Comparison of ENCODE assay signal across 22 mouse cellular contexts in genomic region chr2:144743316-144743715, GRCm38 (mm10).
"Had no signal": no experiment of that assay in that cellular context is flagged by ENCODE, and none has a peak within 500 bp of the region (broad histone marks: within the 10 kb centered on the region; RNA-seq: fewer than 3 reads in every experiment).

No protein-coding gene starts in this region.

- H3K27ac ChIP-seq: gastrocnemius, adult 2 months; heart, adult 2 months; heart, embryonic 13.5 days; heart, embryonic 15.5 days; hindbrain, embryonic 10.5 days; hindbrain, embryonic 12.5 days; hindbrain, embryonic 14.5 days; intestine, embryonic 15.5 days; kidney, embryonic 15.5 days; kidney, postnatal 0 days; left cerebral cortex, adult 2 months; limb, embryonic 10.5 days; limb, embryonic 12.5 days had no signal

- H3K36me3 ChIP-seq: heart, embryonic 15.5 days; hindbrain, embryonic 10.5 days; hindbrain, embryonic 12.5 days; intestine, embryonic 15.5 days; kidney, embryonic 15.5 days; limb, embryonic 10.5 days; limb, embryonic 12.5 days had no signal

- H3K27me3 ChIP-seq: heart, embryonic 13.5 days; heart, embryonic 15.5 days; hindbrain, embryonic 12.5 days; intestine, embryonic 15.5 days; kidney, embryonic 15.5 days; limb, embryonic 12.5 days had no signal

- H3K4me3 ChIP-seq: gastrocnemius, adult 2 months; heart, adult 2 months; heart, embryonic 13.5 days; heart, embryonic 15.5 days; hindbrain, embryonic 10.5 days; hindbrain, embryonic 12.5 days; intestine, embryonic 15.5 days; kidney, embryonic 15.5 days; left cerebral cortex, adult 2 months; limb, embryonic 10.5 days; limb, embryonic 12.5 days had no signal

- H3K9me3 ChIP-seq: heart, embryonic 13.5 days; heart, embryonic 15.5 days; hindbrain, embryonic 10.5 days; hindbrain, embryonic 12.5 days; intestine, embryonic 15.5 days; kidney, embryonic 15.5 days; limb, embryonic 10.5 days; limb, embryonic 12.5 days had no signal

- DNase-seq: gastrocnemius, adult 2 months; gastrocnemius, postnatal 10 days; gastrocnemius, postnatal 25 days; heart, adult 2 months; heart, postnatal 14 days; heart, postnatal 4 days; kidney, adult 18-20 months; kidney, adult 9 months; kidney, postnatal 25 days; layer of hippocampus, adult 9-11 months; liver had no signal

- H3K4me1 ChIP-seq: hindbrain, embryonic 10.5 days; hindbrain, embryonic 12.5 days; intestine, embryonic 15.5 days; limb, embryonic 10.5 days had no signal
